Mouse (Mus musculus) hindbrain, embryonic 10.5 days (tissue): ENCODE measurements around the gene Cuedc2. TPM values are rescaled to one million over a fixed set of nuclear protein-coding genes. Genes with fewer than 3 reads are reported as not detected.

ENCODE experiments used
- DNase-seq: peaks from one replicate; pipeline ENCODE4 v3.0.0-alpha.2; 2017; ENCODE audit warnings: low spot score
- H3K27ac ChIP-seq: fragments of 300-500 bp; sonication (generic); 2 replicates; pipeline ENCODE4 v1.5.1; 2016; ENCODE audit warnings: mild to moderate bottlenecking, moderate library complexity
- H3K27me3 ChIP-seq: fragments of 300-500 bp; sonication (generic); 2 replicates; pipeline ENCODE4 v1.6.1; 2016; ENCODE audit warnings: mild to moderate bottlenecking; ENCODE audit not compliant: poor library complexity, insufficient read depth, severe bottlenecking
- H3K36me3 ChIP-seq: fragments of 300-500 bp; sonication (generic); 2 replicates; pipeline ENCODE4 v1.6.1; 2016; ENCODE audit warnings: mild to moderate bottlenecking, moderate library complexity
- H3K4me1 ChIP-seq: fragments of 300-500 bp; sonication (generic); replicated peaks from 2 replicates; pipeline ENCODE4 v1.6.1; 2016; ENCODE audit warnings: mild to moderate bottlenecking
- H3K4me3 ChIP-seq: fragments of 300-500 bp; sonication (generic); 2 replicates; pipeline ENCODE4 v1.5.1; 2016; ENCODE audit warnings: mild to moderate bottlenecking, moderate library complexity
- H3K9me3 ChIP-seq: fragments of 300-500 bp; sonication (generic); 2 replicates; pipeline ENCODE4 v1.6.1; 2016; ENCODE audit warnings: mild to moderate bottlenecking, moderate library complexity
- WGBS: fragments of 180-500 bp; shearing (Covaris S2); methylation state at CpG from one replicate; pipeline ENCODE4 v1.1.7; 2016; 5-methylcytosine and 5-hydroxymethylcytosine counted together
- polyA plus RNA-seq: library from polyadenylated mRNA; unstranded; fragments of >200 nt; fragmentation: Nextera tagmentation; extraction: Ambion mirVana; gene quantifications from 2 replicates; pipeline ENCODE4 v1.2.1, GENCODE M21; 2016

The Cuedc2 gene
- polyA plus RNA-seq, 1 experiment from 2014 or later, result 279 TPM

- WGBS, result under 1% methylated on average over 29 of the region's 29 CpGs
- Histone ChIP-seq H3K9me3 (no peaks in the 10 kb centered on the region), H3K4me1 (peaks cover 22% of the 10 kb centered on the region), H3K27me3 (peaks cover 34% of the 10 kb centered on the region), H3K36me3 (no peaks in the 10 kb centered on the region), H3K4me3 (peak overlapping the region; percentile 69), H3K27ac (peak overlapping the region; percentile 83)
- DNase-seq, result peak; percentile 85
Measured at GRCm38 (mm10) chr19:46356701-46357138, 18.2 kb upstream of the Cuedc2 start.

- peak within 1 kb of the TSS; percentile 73 for H3K4me3 ChIP-seq
Measured at GRCm38 (mm10) chr19:46350168-46350932, 11.8 kb upstream of the Cuedc2 start, which contains the start of gene 2310034G01Rik. TSS of gene 2310034G01Rik (minus strand) at chr19:46350302.

GRCm38 (mm10) chr19:46349550-46349949 is 11.0 kb upstream of the Cuedc2 start:
- Histone ChIP-seq H3K4me1 (peaks cover 22% of the 10 kb centered on the region), H3K27ac (peak overlapping the region; percentile 89; the same call in 1 of the 2 replicates), H3K9me3 (no peaks in the 10 kb centered on the region), H3K27me3 (peaks cover 70% of the 10 kb centered on the region), H3K4me3 (peak overlapping the region; percentile 73), H3K36me3 (no peaks in the 10 kb centered on the region)
- no peak for DNase-seq
- 24% methylated on average over 6 of the region's 6 CpGs for WGBS

More at GRCm38 (mm10) chr19:46350168-46350932, 11.8 kb upstream of the Cuedc2 start, which contains the start of gene 2310034G01Rik:
- Histone ChIP-seq H3K9me3 (no peaks in the 10 kb centered on the region), H3K36me3 (no peaks in the 10 kb centered on the region), H3K27me3 (peaks cover 62% of the 10 kb centered on the region), H3K4me1 (peaks cover 22% of the 10 kb centered on the region), H3K27ac (peak within 1 kb of the TSS; percentile 89)
- WGBS, result 64% methylated on average over 10 of the region's 10 CpGs
- no peak for DNase-seq

- peak; percentile 79 for DNase-seq
- Histone ChIP-seq H3K4me1 (peaks cover 22% of the 10 kb centered on the region), H3K9me3 (no peaks in the 10 kb centered on the region), H3K4me3 (peak overlapping the region; percentile 73), H3K27ac (peak overlapping the region; percentile 89), H3K27me3 (peaks cover 76% of the 10 kb centered on the region), H3K36me3 (no peaks in the 10 kb centered on the region)
- WGBS, result under 1% methylated on average over 78 of the region's 78 CpGs
Measured at GRCm38 (mm10) chr19:46348761-46349458, 10.4 kb upstream of the Cuedc2 start.

GRCm38 (mm10) chr19:46347936-46348668 is 9.6 kb upstream of the Cuedc2 start:
- Histone ChIP-seq H3K4me1 (peaks cover 22% of the 10 kb centered on the region), H3K27ac (peak overlapping the region; percentile 89), H3K4me3 (peak overlapping the region; percentile 73), H3K9me3 (no peaks in the 10 kb centered on the region), H3K27me3 (peaks cover 80% of the 10 kb centered on the region), H3K36me3 (no peaks in the 10 kb centered on the region)
- DNase-seq, result no peak
- 35% methylated on average over 14 of the region's 14 CpGs for WGBS

GRCm38 (mm10) chr19:46347146-46347545 is 8.6 kb upstream of the Cuedc2 start:
- peaks cover 74% of the 10 kb centered on the region for H3K27me3 ChIP-seq
- H3K36me3 ChIP-seq, result no peaks in the 10 kb centered on the region
- no peak for DNase-seq
- H3K4me3 ChIP-seq, result no peak overlapping the region
- H3K4me1 ChIP-seq, result peaks cover 22% of the 10 kb centered on the region
- H3K27ac ChIP-seq, result no peak overlapping the region
- H3K9me3 ChIP-seq, result no peaks in the 10 kb centered on the region
- WGBS, result 96% methylated on average over 1 of the region's 1 CpGs

GRCm38 (mm10) chr19:46344710-46345419 is 6.4 kb upstream of the Cuedc2 start:
- no peak for DNase-seq
- H3K27ac ChIP-seq, result no peak overlapping the region
- H3K9me3 ChIP-seq, result no peaks in the 10 kb centered on the region
- peaks cover 25% of the 10 kb centered on the region for H3K4me1 ChIP-seq
- no peaks in the 10 kb centered on the region for H3K36me3 ChIP-seq
- WGBS, result 26% methylated on average over 7 of the region's 7 CpGs
- peaks cover 63% of the 10 kb centered on the region for H3K27me3 ChIP-seq
- H3K4me3 ChIP-seq, result no peak overlapping the region

GRCm38 (mm10) chr19:46339287-46339971 is 927 bp upstream of the Cuedc2 start:
- 81% methylated on average over 7 of the region's 7 CpGs for WGBS
- DNase-seq, result no peak
- H3K27ac ChIP-seq, result peak overlapping the region; percentile 95
- 0 out of 2 replicates have a peak overlapping the region, but pooled peaks have one; percentile 75 for H3K4me3 ChIP-seq
- peaks cover 38% of the 10 kb centered on the region for H3K4me1 ChIP-seq
- H3K36me3 ChIP-seq, result peaks cover 8% of the 10 kb centered on the region; the same call in 1 of the 2 replicates
- H3K27me3 ChIP-seq, result peaks cover 23% of the 10 kb centered on the region
- no peaks in the 10 kb centered on the region for H3K9me3 ChIP-seq

- no peak for DNase-seq
- Histone ChIP-seq H3K36me3 (peaks cover 8% of the 10 kb centered on the region; the same call in 1 of the 2 replicates), H3K4me1 (peaks cover 39% of the 10 kb centered on the region), H3K27me3 (peaks cover 18% of the 10 kb centered on the region; the same call in 1 of the 2 replicates), H3K27ac (peak overlapping the region; percentile 95), H3K9me3 (no peaks in the 10 kb centered on the region), H3K4me3 (peak overlapping the region; percentile 75)
- 52% methylated on average over 6 of the region's 6 CpGs for WGBS
Measured at GRCm38 (mm10) chr19:46338942-46339286, 412 bp upstream of the Cuedc2 start.

GRCm38 (mm10) chr19:46337719-46338330 is 677 bp downstream of the Cuedc2 start:
- H3K36me3 ChIP-seq, result peaks cover 8% of the 10 kb centered on the region; the same call in 1 of the 2 replicates
- no peaks in the 10 kb centered on the region for H3K9me3 ChIP-seq
- H3K4me1 ChIP-seq, result peaks cover 48% of the 10 kb centered on the region
- 35% methylated on average over 15 of the region's 15 CpGs for WGBS
- H3K4me3 ChIP-seq, result peak overlapping the region; percentile 75
- DNase-seq, result no peak
- H3K27ac ChIP-seq, result peak overlapping the region; percentile 95
- peaks cover 13% of the 10 kb centered on the region; the same call in 1 of the 2 replicates for H3K27me3 ChIP-seq

GRCm38 (mm10) chr19:46333906-46334305 is 4.6 kb downstream of the Cuedc2 start:
- Histone ChIP-seq H3K27ac (no peak overlapping the region), H3K36me3 (peaks cover 33% of the 10 kb centered on the region), H3K27me3 (peaks cover 16% of the 10 kb centered on the region), H3K4me1 (peaks cover 72% of the 10 kb centered on the region), H3K9me3 (no peaks in the 10 kb centered on the region), H3K4me3 (no peak overlapping the region)
- 88% methylated on average over 3 of the region's 3 CpGs for WGBS
- no peak for DNase-seq
